Mouse (Mus musculus) intestine, embryonic 15.5 days (tissue): ENCODE data around the gene Fto. TPM values are rescaled to one million over a fixed set of nuclear protein-coding genes. Genes with fewer than 3 reads are reported as not detected.

ENCODE experiments used
- ATAC-seq: fragments of 200-750 bp; cut with Nextera tagmentation; 2 replicates; pipeline ENCODE4 v1.8.0; 2017; ENCODE audit warnings: moderate TSS enrichment, moderate library complexity
- H3K27ac ChIP-seq: fragments of 300-500 bp; sonication (generic); 2 replicates; pipeline ENCODE4 v1.5.1; 2015; ENCODE audit warnings: mild to moderate bottlenecking, inconsistent platforms
- H3K27me3 ChIP-seq: fragments of 300-500 bp; sonication (generic); replicated peaks from 2 replicates; pipeline ENCODE4 v1.6.1; 2015; ENCODE audit warnings: inconsistent platforms
- H3K36me3 ChIP-seq: fragments of 300-500 bp; sonication (generic); 2 replicates; pipeline ENCODE4 v1.6.1; 2015; ENCODE audit warnings: inconsistent platforms
- H3K4me1 ChIP-seq: fragments of 300-500 bp; sonication (generic); replicated peaks from 2 replicates; pipeline ENCODE4 v1.6.1; 2015; ENCODE audit warnings: inconsistent platforms
- H3K4me2 ChIP-seq: fragments of 300-500 bp; sonication (generic); replicated peaks from 2 replicates; pipeline ENCODE4 v1.6.1; 2015; ENCODE audit warnings: mild to moderate bottlenecking, inconsistent platforms
- H3K4me3 ChIP-seq: fragments of 300-500 bp; sonication (generic); replicated peaks from 2 replicates; pipeline ENCODE4 v1.5.1; 2015; ENCODE audit warnings: inconsistent platforms
- H3K9ac ChIP-seq: fragments of 300-500 bp; sonication (generic); 2 replicates; pipeline ENCODE4 v1.6.1; 2015; ENCODE audit warnings: inconsistent platforms
- H3K9me3 ChIP-seq: fragments of 300-500 bp; sonication (generic); 2 replicates; pipeline ENCODE4 v1.6.1; 2016; ENCODE audit warnings: inconsistent platforms
- WGBS: fragments of 180-500 bp; shearing (Covaris S2); methylation state at CpG from one replicate; pipeline ENCODE4 v1.1.7; 2015; 5-methylcytosine and 5-hydroxymethylcytosine counted together
- polyA plus RNA-seq: library from polyadenylated mRNA; unstranded; fragments of >200 nt; fragmentation: Nextera tagmentation; extraction: Ambion mirVana; gene quantifications from 2 replicates; pipeline ENCODE4 v1.2.1, GENCODE M21; 2015

The Fto gene
- polyA plus RNA-seq = 55.3 and 59.7 TPM in 2 replicates

DNA sequence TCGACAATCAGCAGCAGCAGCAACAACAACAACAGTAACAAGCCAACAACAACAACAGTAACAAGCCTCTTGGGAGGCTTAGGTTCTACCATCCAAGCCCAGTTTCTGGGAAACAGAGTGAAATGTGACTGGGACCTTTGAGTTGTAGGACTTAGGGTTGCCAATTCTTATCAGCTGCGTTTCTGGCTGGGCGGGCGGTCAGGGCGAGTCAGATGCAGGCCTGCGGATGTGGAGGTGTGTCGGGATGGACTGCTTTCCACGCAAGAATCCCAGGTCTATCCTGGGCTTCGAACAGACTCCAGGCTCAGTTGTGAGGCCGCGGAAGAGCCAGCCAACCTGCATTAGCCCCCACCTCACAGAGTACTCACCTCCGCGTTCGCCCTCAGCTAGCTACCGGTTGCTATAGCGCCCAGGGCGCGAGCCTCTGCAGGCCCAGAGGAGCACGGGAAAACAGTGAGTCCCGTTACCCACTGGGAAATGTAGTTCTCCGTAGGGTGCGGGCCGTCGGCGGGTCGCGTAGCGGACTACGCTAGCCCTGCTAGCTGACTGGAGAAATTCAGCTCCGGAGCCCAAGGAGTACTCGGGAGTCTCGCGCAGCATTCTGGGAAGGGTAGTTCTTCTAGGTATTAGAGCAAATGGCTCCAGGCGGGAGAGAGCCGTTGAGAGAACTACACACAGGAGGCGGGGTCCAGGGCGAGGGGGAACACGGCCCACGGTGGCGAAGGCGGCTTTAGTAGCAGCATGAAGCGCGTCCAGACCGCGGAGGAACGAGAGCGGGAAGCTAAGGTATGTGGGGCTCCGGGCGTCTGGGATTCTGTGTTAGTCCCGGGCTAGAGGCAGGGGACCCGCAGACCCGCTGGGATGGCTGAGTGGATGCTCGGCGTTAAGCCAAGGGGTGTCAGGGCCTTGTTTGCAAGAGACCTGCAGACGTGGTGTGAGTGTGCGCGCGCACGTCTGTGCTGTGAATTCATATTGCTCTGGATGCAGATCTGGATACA, at the start of gene Fto, which contains the start of gene Rpgrip1l:
TSS of gene Fto (plus strand) at position 691 of the 998 bp plus-strand sequence.
TSS of gene Rpgrip1l (minus strand) at position 428 of the 998 bp plus-strand sequence.
- peaks cover 20% of the 10 kb centered on the region for H3K4me1 ChIP-seq
- under 1% methylated on average over 59 of the region's 59 CpGs for WGBS
- peak within 1 kb of the TSS; percentile 67 for H3K4me2 ChIP-seq

GRCm38 (mm10) chr8:91263939-91264338, 49.4 kb upstream of the Fto start:
- ATAC-seq = no peak
- 72% methylated on average over 3 of the region's 3 CpGs for WGBS

More for the DNA sequence above, at the start of gene Fto, which contains the start of gene Rpgrip1l:
- peak; percentile 100 for ATAC-seq
- Histone ChIP-seq H3K9ac (peak within 1 kb of the TSS; percentile 92), H3K4me3 (peak within 1 kb of the TSS; percentile 84), H3K27me3 (no peaks in the 10 kb centered on the region), H3K27ac (peak within 1 kb of the TSS; percentile 78), H3K9me3 (no peaks in the 10 kb centered on the region), H3K36me3 (no peaks in the 10 kb centered on the region)

DNA sequence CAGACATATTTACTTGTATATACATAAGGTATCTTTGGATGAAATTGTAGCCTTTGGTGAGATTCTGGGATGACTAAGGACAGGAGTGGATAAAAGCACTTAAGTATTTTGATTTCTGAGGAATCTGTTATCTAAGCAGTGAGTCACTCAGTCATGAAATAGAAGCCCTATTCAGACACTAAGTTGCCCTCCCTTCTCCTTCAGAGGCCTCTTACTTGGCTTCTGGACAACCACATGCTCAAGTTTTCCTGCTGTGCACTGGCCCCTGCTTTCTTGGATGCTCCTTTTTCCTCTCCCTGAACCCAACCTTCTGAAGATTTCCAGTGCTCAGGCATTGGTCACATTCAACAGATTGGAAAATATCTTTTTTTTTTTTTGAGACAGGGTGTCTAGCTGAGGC, 48.8 kb upstream of the Fto start:
- Histone ChIP-seq H3K27me3 (no peaks in the 10 kb centered on the region), H3K9me3 (no peaks in the 10 kb centered on the region), H3K9ac (no peak overlapping the region), H3K4me3 (no peak overlapping the region), H3K27ac (no peak overlapping the region), H3K36me3 (no peaks in the 10 kb centered on the region), H3K4me1 (no peaks in the 10 kb centered on the region), H3K4me2 (no peak overlapping the region)
- no peak for ATAC-seq

More at GRCm38 (mm10) chr8:91263939-91264338, 49.4 kb upstream of the Fto start:
- H3K4me2 ChIP-seq = no peak overlapping the region
- H3K9me3 ChIP-seq = no peaks in the 10 kb centered on the region
- H3K4me3 ChIP-seq = no peak overlapping the region
- H3K36me3 ChIP-seq = no peaks in the 10 kb centered on the region
- H3K4me1 ChIP-seq = no peaks in the 10 kb centered on the region
- no peak overlapping the region for H3K27ac ChIP-seq
- H3K27me3 ChIP-seq = no peaks in the 10 kb centered on the region
- no peak overlapping the region for H3K9ac ChIP-seq

DNA sequence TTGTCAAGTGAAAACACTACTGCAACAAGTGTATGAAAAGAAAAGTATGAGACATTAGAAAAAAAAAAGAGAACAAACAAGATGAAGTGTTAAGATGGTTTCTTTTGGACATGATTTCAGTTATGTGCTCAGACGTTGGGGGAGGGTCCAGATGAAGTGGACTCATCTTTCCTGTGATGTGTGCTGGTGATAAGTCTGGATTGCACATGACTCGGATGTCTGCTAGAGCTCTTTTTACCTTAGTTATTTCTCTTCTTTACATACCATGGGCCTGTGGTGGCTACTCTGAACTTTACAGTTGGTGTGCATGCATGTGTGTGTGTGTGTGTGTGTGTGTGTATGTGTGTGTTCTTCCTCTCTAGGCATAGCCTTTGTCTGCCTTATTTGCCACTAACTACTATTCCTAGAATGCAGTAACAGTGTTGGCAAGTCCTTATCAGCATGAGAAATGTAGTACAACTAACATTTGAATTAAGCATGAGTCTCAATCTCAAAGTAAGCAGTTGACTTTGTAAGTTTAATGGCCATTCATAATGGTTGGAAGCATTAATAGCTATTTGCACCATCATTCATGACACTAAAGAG, 43.9 kb upstream of the Fto start:
- Histone ChIP-seq H3K36me3 (no peaks in the 10 kb centered on the region), H3K4me1 (no peaks in the 10 kb centered on the region), H3K27me3 (no peaks in the 10 kb centered on the region), H3K9me3 (no peaks in the 10 kb centered on the region), H3K27ac (no peak overlapping the region), H3K4me2 (no peak overlapping the region), H3K4me3 (no peak overlapping the region), H3K9ac (no peak overlapping the region)
- no peak for ATAC-seq
- 71% methylated on average over 2 of the region's 2 CpGs for WGBS

DNA sequence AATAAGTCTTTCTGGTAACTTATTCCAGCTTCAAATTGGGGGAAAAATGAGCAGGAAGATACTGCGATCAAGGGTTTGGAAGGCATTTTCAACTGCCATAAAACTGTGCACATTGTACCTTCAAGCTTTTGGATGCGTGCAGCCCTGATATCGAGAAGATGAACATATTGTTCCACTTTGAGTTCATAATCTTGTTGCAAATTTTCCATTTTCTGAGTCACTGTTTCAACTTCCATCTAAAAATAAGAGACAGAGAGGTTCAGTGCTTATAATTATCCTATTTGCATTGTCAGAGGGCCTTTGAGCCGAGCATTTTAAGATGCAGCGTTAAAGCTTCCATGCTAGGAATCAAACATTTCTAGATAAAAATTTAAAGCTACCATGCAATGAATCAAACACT, 39.8 kb upstream of the Fto start:
- Histone ChIP-seq H3K9me3 (no peaks in the 10 kb centered on the region), H3K4me1 (no peaks in the 10 kb centered on the region), H3K27me3 (no peaks in the 10 kb centered on the region), H3K36me3 (no peaks in the 10 kb centered on the region), H3K9ac (no peak overlapping the region), H3K4me2 (no peak overlapping the region), H3K27ac (no peak overlapping the region), H3K4me3 (no peak overlapping the region)
- WGBS = 95% methylated on average over 5 of the region's 5 CpGs
- ATAC-seq = no peak

DNA sequence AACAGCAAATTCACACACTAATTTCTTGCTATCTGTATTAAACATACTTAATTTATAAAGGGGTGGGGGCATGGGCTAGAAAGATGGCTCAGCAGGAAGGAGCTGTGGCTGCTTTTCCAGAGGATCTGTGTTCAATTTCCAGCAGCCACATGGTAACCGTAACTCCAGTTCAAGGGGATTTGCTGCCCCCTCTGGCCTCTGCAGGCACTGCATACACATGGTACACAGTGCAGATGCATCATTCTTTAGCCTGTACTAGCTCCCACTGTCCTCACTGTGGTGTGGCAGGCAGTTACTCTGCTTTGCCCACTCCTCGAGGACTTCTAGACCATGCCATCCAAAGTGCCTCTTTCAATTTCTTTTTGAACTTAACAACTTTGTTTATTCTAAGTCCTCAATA, 37.0 kb upstream of the Fto start:
- no peak overlapping the region for H3K27ac ChIP-seq
- no peaks in the 10 kb centered on the region for H3K9me3 ChIP-seq
- H3K4me2 ChIP-seq = no peak overlapping the region
- ATAC-seq = no peak
- H3K4me1 ChIP-seq = no peaks in the 10 kb centered on the region
- no peak overlapping the region for H3K9ac ChIP-seq
- 94% methylated on average over 2 of the region's 2 CpGs for WGBS
- H3K27me3 ChIP-seq = no peaks in the 10 kb centered on the region
- no peaks in the 10 kb centered on the region for H3K36me3 ChIP-seq
- H3K4me3 ChIP-seq = no peak overlapping the region

DNA sequence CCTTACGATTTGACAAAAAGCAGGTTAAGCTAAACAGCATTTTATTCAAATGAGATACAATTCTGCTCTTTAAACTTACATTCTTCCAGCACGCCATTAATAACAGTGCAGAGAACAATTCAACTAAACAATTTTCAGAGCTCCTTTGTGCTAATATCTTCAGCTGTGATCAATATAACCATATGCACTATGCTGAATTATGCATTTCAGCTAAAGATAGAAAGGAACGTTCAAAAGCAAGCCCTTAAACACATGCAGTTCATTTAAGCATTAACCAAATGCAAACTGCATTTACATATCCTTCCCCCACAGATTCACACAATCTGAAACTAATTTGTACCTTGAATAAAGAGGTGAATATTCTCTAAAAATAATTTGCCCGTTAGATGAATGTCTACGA, 35.3 kb upstream of the Fto start:
- Histone ChIP-seq H3K4me3 (no peak overlapping the region), H3K9me3 (no peaks in the 10 kb centered on the region), H3K4me1 (no peaks in the 10 kb centered on the region), H3K9ac (no peak overlapping the region), H3K27ac (no peak overlapping the region), H3K27me3 (no peaks in the 10 kb centered on the region), H3K36me3 (no peaks in the 10 kb centered on the region), H3K4me2 (no peak overlapping the region)
- 86% methylated on average over 5 of the region's 5 CpGs for WGBS
- ATAC-seq = no peak

DNA sequence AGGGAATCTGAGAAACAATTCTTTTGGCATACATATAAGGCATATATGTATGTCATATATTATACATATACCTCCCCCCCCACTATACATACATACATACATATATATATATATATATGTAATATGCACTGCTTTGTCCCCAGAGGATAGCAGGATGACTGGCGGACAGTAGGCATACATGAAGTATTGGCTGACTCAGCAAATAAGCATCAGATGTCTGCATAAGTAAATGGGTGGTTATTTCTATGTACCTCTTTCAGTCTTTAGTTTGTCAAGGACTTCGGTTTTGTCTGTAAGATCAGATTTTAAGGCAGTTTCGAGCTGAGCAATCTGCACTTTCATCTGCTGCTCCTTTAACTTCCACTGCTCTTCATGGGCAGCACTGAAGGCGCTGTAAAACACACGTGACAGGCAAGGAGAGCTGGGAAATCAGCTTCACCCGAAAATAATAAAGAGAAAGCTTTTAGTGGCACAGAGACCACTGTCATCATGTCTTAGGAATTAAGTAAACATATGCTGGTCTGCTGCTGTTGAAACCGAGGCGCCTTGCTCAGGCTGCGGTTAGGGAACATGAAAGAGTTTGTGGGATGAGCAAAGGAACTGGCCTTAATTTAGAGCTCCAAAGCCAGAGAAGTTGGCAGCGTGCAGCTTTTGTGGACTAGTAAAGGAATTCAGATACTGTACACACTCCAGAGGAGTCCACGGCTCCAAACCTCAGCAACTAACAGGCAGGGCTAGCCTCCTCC, 32.7 kb upstream of the Fto start:
- no peak overlapping the region for H3K27ac ChIP-seq
- 65% methylated on average over 11 of the region's 11 CpGs for whole genome bisulfite sequencing

DNA sequence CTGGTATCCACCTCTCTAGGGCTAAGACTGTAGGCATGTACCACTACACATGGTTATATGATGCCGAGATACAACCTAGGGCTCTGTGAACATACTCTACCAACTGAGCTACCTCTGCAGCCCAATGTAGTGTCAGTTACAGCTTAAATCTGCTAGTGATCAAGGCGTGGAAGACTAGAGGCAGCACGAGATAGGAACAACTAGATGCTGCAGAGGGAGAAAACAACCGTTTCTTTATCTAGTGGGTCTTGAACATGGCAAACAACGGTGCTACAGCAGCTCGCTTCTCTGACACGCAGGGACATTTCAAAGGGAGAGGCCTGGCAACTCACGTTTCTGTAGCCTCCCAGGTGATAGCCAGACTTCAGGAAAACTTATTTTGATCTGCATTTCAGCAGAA, 31.8 kb upstream of the Fto start:
- Histone ChIP-seq H3K4me3 (no peak overlapping the region), H3K4me2 (no peak overlapping the region), H3K4me1 (no peaks in the 10 kb centered on the region), H3K27ac (no peak overlapping the region), H3K27me3 (no peaks in the 10 kb centered on the region), H3K36me3 (no peaks in the 10 kb centered on the region), H3K9ac (no peak overlapping the region), H3K9me3 (no peaks in the 10 kb centered on the region)
- 76% methylated on average over 8 of the region's 8 CpGs for WGBS
- ATAC-seq = no peak

More for the DNA sequence above, 32.7 kb upstream of the Fto start:
- no peaks in the 10 kb centered on the region for H3K27me3 ChIP-seq
- no peaks in the 10 kb centered on the region for H3K36me3 ChIP-seq
- H3K9ac ChIP-seq = no peak overlapping the region
- no peak for ATAC-seq
- no peaks in the 10 kb centered on the region for H3K9me3 ChIP-seq
- no peak overlapping the region for H3K4me2 ChIP-seq
- H3K4me3 ChIP-seq = no peak overlapping the region
- no peaks in the 10 kb centered on the region for H3K4me1 ChIP-seq

- no peaks in the 10 kb centered on the region for H3K9me3 ChIP-seq
- H3K27ac ChIP-seq = no peak overlapping the region
- H3K4me2 ChIP-seq = no peak overlapping the region
- no peak overlapping the region for H3K9ac ChIP-seq
- ATAC-seq = no peak
- 74% methylated on average over 5 of the region's 5 CpGs for WGBS
- H3K36me3 ChIP-seq = no peaks in the 10 kb centered on the region
- no peaks in the 10 kb centered on the region for H3K4me1 ChIP-seq
- no peak overlapping the region for H3K4me3 ChIP-seq
- H3K27me3 ChIP-seq = no peaks in the 10 kb centered on the region
Measured at GRCm38 (mm10) chr8:91282655-91283054, 30.7 kb upstream of the Fto start.

GRCm38 (mm10) chr8:91283815-91284214, 29.5 kb upstream of the Fto start:
- no peaks in the 10 kb centered on the region for H3K9me3 ChIP-seq
- H3K4me3 ChIP-seq = no peak overlapping the region
- H3K9ac ChIP-seq = no peak overlapping the region
- H3K27me3 ChIP-seq = no peaks in the 10 kb centered on the region
- H3K4me2 ChIP-seq = no peak overlapping the region
- WGBS = 86% methylated on average over 1 of the region's 1 CpGs
- no peak for ATAC-seq
- no peaks in the 10 kb centered on the region for H3K36me3 ChIP-seq
- H3K4me1 ChIP-seq = no peaks in the 10 kb centered on the region
- H3K27ac ChIP-seq = no peak overlapping the region

DNA sequence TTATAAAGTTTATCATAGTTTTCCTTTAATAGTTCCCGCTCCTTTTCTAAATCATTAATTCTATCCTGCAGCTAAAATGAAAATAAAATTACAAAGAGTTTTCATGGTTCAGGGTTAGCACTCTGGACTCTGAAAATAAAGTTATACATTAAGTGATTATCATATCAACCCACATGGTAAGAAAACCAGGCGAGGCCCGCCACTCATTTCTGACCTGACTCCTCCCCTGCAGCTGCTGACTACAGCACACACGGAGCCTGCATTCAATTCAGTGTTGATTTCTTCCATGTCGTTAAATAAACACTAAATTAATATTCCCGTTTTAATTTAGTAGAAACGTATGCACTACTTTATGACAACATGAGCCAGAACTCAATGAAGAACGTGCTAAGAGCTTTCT, 27.1 kb upstream of the Fto start:
- Histone ChIP-seq H3K9ac (no peak overlapping the region), H3K27ac (no peak overlapping the region), H3K4me1 (no peaks in the 10 kb centered on the region), H3K4me3 (no peak overlapping the region), H3K27me3 (no peaks in the 10 kb centered on the region), H3K4me2 (no peak overlapping the region), H3K36me3 (no peaks in the 10 kb centered on the region), H3K9me3 (no peaks in the 10 kb centered on the region)
- WGBS = 72% methylated on average over 8 of the region's 8 CpGs
- ATAC-seq = no peak
